Mouse (Mus musculus) gonadal fat pad, adult 2 months (tissue): ENCODE results near the gene Tbc1d2b. TPM values are rescaled to one million over a fixed set of nuclear protein-coding genes. Genes with fewer than 3 reads are reported as not detected.

Experiments used
- DNase-seq: peaks from one replicate; pipeline ENCODE4 v3.0.0-alpha.2; 2012; ENCODE audit warnings: low read depth
- polyA plus RNA-seq: library from polyadenylated mRNA; depleted of rRNA; stranded (reverse); fragments of >200 nt; gene quantifications from 2 replicates; pipeline ENCODE4 v1.2.3, GENCODE M21; 2012

The Tbc1d2b gene
- polyA plus RNA-seq, 1 experiment: 27.9 TPM

- DNase-seq: no peak
Measured at GRCm38 (mm10) chr9:90242855-90243254, 27.7 kb downstream of the Tbc1d2b start.

GRCm38 (mm10) chr9:90242291-90242690, 28.3 kb downstream of the Tbc1d2b start:
- DNase-seq: no peak

- DNase-seq: no peak
Measured at GRCm38 (mm10) chr9:90241618-90242017, 29.0 kb downstream of the Tbc1d2b start.

DNA sequence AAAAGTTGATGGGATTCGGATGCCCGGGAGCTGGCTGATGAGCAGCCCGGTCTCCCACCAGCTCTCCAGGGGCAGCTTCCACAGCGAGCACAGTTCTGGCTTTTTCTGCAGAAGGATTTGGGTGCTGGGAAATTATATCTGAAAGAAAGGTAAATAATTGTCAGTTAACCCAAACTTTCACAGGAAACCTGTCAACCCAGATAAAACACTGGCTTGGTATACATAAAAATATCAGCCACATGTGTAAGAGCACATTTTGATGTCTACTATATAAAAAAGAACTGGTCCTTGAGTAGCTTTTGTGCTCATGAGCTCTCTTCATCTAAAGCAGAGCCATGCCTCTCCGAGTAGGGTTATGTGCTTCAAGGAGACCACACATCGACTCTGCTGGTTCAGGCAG, 29.6 kb downstream of the Tbc1d2b start:
- DNase-seq: no peak

DNA sequence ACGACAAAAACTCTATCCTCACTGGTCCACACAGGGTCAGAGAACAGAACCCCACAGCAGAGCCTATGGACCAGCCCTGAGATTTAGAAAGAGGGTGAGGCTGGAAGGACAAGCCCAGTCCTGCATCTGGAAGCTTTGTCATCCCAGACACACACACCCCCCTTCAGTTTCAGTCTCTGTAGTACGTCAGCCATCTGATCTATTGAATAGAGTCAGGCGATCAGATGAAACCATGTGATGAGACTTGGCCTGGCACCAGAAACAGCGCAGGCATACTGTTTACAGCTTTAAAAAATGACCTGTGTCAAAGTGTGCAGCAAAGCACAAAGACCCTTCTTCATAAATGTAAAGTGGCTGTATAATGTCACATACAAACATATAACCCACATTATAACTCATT, 30.0 kb downstream of the Tbc1d2b start:
- DNase-seq: no peak

- no peak for DNase-seq
Measured at GRCm38 (mm10) chr9:90237232-90238062, 33.2 kb downstream of the Tbc1d2b start.

- no peak for DNase-seq
Measured at GRCm38 (mm10) chr9:90236817-90237216, 33.8 kb downstream of the Tbc1d2b start.

DNA sequence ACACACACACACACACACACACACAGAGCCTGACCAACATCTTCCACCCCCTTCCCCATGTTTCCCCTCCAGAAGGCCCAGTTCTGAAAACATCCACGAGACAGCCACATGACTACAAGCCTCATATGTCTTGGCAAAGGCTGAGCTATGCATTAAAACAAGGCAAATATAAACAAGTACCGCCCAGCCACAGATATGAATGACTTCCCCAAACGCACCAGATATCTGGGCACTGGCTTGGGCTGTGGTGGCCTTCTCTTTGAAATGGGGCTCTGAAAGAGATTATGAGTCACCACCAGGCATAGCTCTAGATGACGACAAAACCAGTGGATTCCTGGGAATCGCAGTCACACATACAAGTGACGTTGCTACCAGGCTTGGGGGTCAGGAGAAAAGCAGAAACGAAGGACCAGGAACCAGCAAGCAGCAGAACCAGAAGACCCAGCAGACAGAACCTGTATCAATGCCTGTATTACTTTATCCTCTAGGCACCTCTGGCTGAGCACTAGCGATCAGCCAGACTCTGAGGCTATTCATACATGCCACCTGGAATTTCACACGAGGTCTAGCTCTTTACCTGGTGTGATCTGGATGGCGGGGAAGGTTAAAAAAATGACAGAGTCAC, 35.2 kb downstream of the Tbc1d2b start:
- DNase-seq: no peak

DNA sequence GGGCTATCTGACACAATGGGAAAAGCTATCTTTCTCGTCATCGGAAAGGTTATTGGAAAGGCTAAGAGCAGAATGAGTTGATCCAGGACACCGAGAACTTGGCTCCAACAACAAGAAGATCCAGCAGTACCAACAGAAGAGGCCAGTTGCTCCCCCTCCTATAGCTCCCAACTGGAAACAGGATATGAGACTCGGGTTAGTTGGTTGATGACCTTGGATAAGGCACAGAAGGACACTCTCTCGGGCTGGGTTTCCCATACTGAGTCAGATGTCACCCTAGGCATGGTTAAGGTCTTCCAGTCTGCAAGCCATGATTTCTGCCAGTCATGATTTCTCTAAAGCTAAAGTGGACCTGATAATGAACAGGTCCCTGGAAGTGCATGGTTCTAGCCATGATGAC, 35.8 kb downstream of the Tbc1d2b start:
- no peak for DNase-seq

- DNase-seq: no peak
Measured at GRCm38 (mm10) chr9:90233906-90234419, 36.6 kb downstream of the Tbc1d2b start.

- DNase-seq: no peak
Measured at GRCm38 (mm10) chr9:90232781-90233690, 37.6 kb downstream of the Tbc1d2b start.

DNA sequence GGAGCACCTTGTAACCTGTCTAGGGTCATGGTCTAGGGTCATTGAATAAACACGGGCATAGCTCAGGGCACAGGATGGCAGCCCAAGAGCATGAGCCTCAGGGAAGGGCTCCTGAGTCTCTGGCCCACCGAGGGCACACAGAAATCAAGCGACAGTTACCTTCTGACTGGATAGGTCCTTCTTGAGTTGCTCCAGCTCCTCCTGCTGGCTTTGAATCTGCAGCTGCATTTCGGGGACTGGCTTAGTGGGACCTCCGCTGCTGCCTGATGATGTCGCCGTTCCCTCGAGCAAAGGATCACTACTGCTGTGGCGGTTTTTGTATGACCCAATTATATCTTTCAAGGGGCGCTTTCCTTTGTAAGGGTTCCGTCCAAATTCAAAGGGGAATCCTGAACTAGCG, 43.4 kb downstream of the Tbc1d2b start:
- no peak for DNase-seq

GRCm38 (mm10) chr9:90226742-90227096, 43.9 kb downstream of the Tbc1d2b start:
- no peak for DNase-seq

GRCm38 (mm10) chr9:90226081-90226741, 44.4 kb downstream of the Tbc1d2b start:
- no peak for DNase-seq

DNA sequence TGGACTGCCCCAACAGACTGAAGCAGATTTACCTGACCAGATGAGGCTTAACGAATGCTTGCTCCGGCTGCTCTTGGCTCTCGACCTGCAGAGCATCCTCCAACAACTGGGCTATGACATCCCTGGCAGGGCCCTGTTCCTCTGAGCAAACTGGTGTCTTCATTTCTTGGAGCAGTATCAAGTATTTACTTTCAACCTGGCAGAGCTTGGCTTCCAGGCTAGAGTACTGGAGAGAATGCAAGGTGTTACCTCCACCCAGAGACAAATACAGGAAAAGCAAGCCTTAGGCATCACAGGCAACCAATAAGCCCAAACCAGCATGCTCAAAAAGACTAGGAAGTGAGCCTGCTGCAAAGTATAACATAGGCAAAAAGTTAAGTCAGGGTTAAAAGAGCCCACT, 48.3 kb downstream of the Tbc1d2b start:
- DNase-seq: no peak

- DNase-seq: no peak
Measured at GRCm38 (mm10) chr9:90217501-90217900, 53.1 kb downstream of the Tbc1d2b start.

DNA sequence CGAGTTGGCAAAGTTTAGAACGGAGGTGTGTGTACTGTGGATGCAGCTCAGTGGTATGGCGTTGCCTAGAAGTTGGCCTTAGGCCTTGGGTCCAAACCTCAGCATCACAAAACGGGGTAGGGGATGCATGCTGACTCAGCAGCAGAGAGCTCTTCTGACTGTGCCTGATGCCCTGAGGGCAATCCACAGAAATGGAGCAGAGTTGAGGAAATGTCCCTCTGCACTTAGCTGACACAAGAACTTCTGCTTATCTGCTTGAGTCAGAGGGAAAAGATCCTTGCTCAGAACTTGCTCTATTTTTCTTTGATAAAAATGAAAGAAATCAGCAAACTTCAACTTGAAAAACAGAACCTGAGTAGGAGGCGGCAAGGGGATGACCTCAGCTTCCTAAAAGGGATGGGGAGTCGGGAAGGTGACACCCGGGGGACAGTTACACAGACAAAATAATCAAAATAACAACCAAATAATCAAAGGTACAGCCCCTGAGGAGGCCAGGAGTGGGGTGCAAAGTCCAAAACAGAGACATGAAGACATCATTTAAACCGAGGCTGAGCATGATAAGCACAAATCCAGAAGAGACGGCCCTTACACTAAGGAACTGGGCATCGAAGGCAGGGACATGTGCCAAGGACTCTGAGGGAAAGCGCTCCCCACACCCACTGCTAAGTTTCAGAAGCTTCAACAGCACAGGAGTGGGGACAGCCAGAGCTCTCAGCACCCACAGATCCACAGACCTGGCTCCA, 54.2 kb downstream of the Tbc1d2b start:
- DNase-seq: no peak

DNA sequence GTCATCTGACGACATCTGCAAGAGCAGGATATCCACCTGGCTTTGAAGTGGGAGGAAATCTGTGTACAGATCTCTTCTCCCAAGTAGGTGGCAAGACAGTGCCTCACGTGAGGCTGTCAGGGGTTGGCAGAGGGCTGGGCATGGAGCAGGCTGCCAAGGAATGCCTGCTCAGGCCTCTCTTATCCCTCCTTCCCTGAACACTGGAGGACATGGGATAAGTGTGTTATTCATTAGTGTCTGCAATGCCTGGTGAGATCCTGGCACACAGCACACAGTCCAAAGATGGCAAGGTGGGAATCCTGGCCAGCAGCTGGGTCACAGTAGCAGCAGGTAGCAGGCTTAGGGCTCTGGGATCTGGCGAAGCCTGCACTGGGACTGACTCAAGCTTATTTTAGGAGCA, 57.5 kb downstream of the Tbc1d2b start:
- DNase-seq: no peak

DNA sequence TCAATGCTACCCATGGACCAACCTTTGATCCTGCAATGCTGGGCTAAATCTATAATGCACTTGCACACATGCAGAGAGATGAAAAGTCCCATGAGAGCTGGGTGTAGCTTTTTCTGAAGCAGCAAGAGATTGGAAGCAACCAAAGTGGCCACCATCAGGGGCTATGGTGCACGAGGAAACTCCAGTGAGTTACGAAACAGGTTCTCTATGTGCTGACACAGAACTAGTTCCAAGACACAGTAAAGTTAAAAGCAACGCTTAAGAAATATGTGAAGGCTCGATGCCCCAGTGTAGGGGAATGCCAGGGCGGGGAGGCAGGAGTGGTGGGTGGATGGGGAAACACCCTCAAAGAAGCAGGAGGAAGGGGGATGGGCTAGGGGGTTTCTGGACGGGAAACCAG, 61.9 kb downstream of the Tbc1d2b start:
- DNase-seq: no peak

- DNase-seq: no peak
Measured at GRCm38 (mm10) chr9:90207808-90208207, 62.8 kb downstream of the Tbc1d2b start.

DNA sequence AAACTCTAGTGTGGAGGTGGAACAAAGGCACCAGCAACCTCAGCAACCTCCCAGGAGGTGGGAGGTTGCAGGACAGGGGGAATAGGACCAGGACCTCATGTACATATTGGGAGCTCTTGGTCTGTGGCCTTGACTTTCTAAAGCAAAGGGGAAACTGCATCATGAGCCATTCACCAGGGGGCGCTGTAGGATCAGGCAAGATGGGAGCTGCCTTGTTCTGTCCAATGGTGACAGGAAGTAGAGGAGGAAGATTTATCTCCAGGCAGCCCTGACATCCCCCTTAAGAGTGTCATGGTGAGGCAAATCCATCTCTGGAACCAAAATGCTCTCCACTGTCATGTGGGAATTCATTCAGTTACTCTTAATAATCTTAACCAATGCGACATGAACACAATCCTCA, 64.1 kb downstream of the Tbc1d2b start:
- no peak for DNase-seq
